31 mouse cellular contexts compared by ENCODE assay signal in genomic region chr9:71863338-71863737, GRCm38 (mm10).
"Had no signal": no experiment of that assay in that cellular context is flagged by ENCODE, and none has a peak within 500 bp of the region (broad histone marks: within the 10 kb centered on the region; RNA-seq: fewer than 3 reads in every experiment).

No protein-coding gene starts in this region.

- H3K4me3 ChIP-seq: left cerebral cortex, adult 2 months; limb, embryonic 10.5 days; limb, embryonic 12.5 days; limb, embryonic 13.5 days; limb, embryonic 15.5 days; liver, embryonic 12.5 days; liver, embryonic 13.5 days; liver, embryonic 15.5 days; lung, embryonic 15.5 days; megakaryocyte, embryonic 14.5 days; midbrain, embryonic 10.5 days; midbrain, embryonic 12.5 days; midbrain, embryonic 13.5 days; midbrain, embryonic 15.5 days; myocyte had no signal

- H3K4me1 ChIP-seq: limb, embryonic 15.5 days; liver, embryonic 12.5 days; liver, embryonic 13.5 days; liver, embryonic 15.5 days; lung, embryonic 15.5 days; megakaryocyte, embryonic 14.5 days had no signal

- DNase-seq: left cerebral cortex, postnatal 4 days; liver; liver, embryonic 13.5 days; liver, postnatal 0 days; lung, adult 18-20 months; lung, adult 2 months; lung, embryonic 14.5 days; lung, postnatal 10 days; lung, postnatal 14 days; lung, postnatal 36 days; lung, postnatal 4 days; midbrain, embryonic 14.5 days had no signal

- H3K4me2 ChIP-seq: limb, embryonic 12.5 days; limb, embryonic 13.5 days; limb, embryonic 15.5 days; liver, embryonic 11.5 days; liver, embryonic 12.5 days; liver, embryonic 13.5 days; liver, embryonic 15.5 days; lung, embryonic 14.5 days; lung, embryonic 15.5 days; midbrain, embryonic 12.5 days; midbrain, embryonic 13.5 days; midbrain, embryonic 15.5 days had no signal

- H3K27me3 ChIP-seq: limb, embryonic 12.5 days; limb, embryonic 13.5 days; limb, embryonic 15.5 days; liver, embryonic 12.5 days; liver, embryonic 13.5 days; liver, embryonic 15.5 days; lung, embryonic 15.5 days; megakaryocyte, embryonic 14.5 days; midbrain, embryonic 12.5 days; midbrain, embryonic 13.5 days; midbrain, embryonic 15.5 days had no signal

- H3K9ac ChIP-seq: limb, embryonic 12.5 days; limb, embryonic 13.5 days; limb, embryonic 15.5 days; liver, embryonic 12.5 days; liver, embryonic 13.5 days; liver, embryonic 14.5 days; liver, embryonic 15.5 days; liver, postnatal 0 days; lung, embryonic 14.5 days; lung, embryonic 15.5 days; midbrain, embryonic 12.5 days; midbrain, embryonic 13.5 days; midbrain, embryonic 15.5 days had no signal

- ATAC-seq: liver, embryonic 12.5 days; liver, postnatal 0 days; lung, postnatal 0 days; midbrain, embryonic 13.5 days; midbrain, embryonic 15.5 days; midbrain, embryonic 16.5 days had no signal

- H3K9me3 ChIP-seq: limb, embryonic 10.5 days; limb, embryonic 12.5 days; limb, embryonic 13.5 days; limb, embryonic 15.5 days; liver, embryonic 12.5 days; liver, embryonic 13.5 days; liver, embryonic 15.5 days; lung, embryonic 15.5 days; megakaryocyte, embryonic 14.5 days; midbrain, embryonic 10.5 days; midbrain, embryonic 12.5 days; midbrain, embryonic 13.5 days; midbrain, embryonic 15.5 days had no signal

- H3K27ac ChIP-seq: left cerebral cortex, adult 2 months; limb, embryonic 10.5 days; limb, embryonic 12.5 days; limb, embryonic 13.5 days; limb, embryonic 15.5 days; liver, embryonic 12.5 days; liver, embryonic 13.5 days; liver, embryonic 14.5 days; liver, embryonic 15.5 days; lung, embryonic 15.5 days; macrophage; midbrain, embryonic 10.5 days; midbrain, embryonic 15.5 days had no signal
